Mouse (Mus musculus): ENCODE results near the gene Ubl7. TPM values are rescaled to one million over a fixed set of nuclear protein-coding genes. Genes with fewer than 3 reads are reported as not detected.
"Not testable (repeated sequence)": the region's sequence is repeated elsewhere in the genome, so short reads cannot be mapped to it uniquely, and the experiment has no call there.

Ubl7 gene
- polyA plus RNA-seq, 1 experiment, result 62.0 TPM

DNA sequence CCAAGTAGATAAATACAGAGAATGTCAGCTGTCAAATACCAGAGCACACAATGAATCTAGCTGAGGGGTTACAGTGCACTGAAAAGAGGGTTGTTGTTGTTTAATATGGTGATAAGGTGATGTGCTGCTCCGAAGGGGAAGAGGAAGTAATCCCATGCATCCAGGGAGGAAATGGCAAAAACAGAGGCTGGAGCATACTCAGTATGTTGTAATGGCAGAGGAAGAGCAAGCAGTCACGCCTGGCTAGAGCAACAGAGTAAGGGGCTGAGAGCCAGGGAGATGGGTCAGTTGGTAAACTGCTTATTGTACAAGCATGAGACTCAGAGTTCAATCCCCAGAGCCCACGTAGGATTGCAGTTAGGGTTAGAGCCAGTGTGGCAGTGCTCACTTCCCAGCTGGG, 31.6 kb upstream of the Ubl7 start:
- Histone ChIP-seq H3K79me2 (ENCODE audit: control insufficient read depth, insufficient read depth) (no peaks in the 10 kb centered on the region), H3ac (ENCODE audit: control insufficient read depth, insufficient read length) (no peak overlapping the region), H3K27me3 (ENCODE audit: control insufficient read depth, insufficient read depth, insufficient read length) (peaks cover 13% of the 10 kb centered on the region), H3K4me3 (no peak overlapping the region), H3K36me3 (ENCODE audit: control insufficient read depth, insufficient read depth) (no peaks in the 10 kb centered on the region), H3K4me2 (ENCODE audit: low read depth) (no peak overlapping the region)
- TF ChIP-seq TCF3 (IDR thresholded peaks at IDR 0.05; ENCODE audit: insufficient read length, low read depth) (no peak), MYOG (IDR thresholded peaks at IDR 0.05; ENCODE audit: control insufficient read depth in 1 of 3, insufficient read depth in 1 of 3, insufficient read length in 2 of 3, low read depth in 2 of 3) (no peak), POLR2A (IDR thresholded peaks at IDR 0.05; ENCODE audit: insufficient read length, low read depth) (no peak), MYOD1 (IDR thresholded peaks at IDR 0.05; ENCODE audit: control insufficient read depth in 1 of 3, insufficient read length in 2 of 3, low read depth in 2 of 3) (no peak), REST (IDR thresholded peaks at IDR 0.05; ENCODE audit: insufficient read depth, insufficient read length) (no peak), USF1 (IDR thresholded peaks at IDR 0.05; ENCODE audit: low read depth) (no peak), E2F4 (IDR thresholded peaks at IDR 0.05; ENCODE audit: insufficient read depth) (no peak), POLR2AphosphoS2 (IDR thresholded peaks at IDR 0.05; ENCODE audit: insufficient read length, low read depth) (no peak)

- Histone ChIP-seq H3K36me3 (ENCODE audit: control insufficient read depth, insufficient read depth) (no peaks in the 10 kb centered on the region), H3K4me3 (no peak overlapping the region), H3K4me2 (ENCODE audit: low read depth) (no peak overlapping the region), H3ac (ENCODE audit: control insufficient read depth, insufficient read length) (no peak overlapping the region), H3K79me2 (ENCODE audit: control insufficient read depth, insufficient read depth) (no peaks in the 10 kb centered on the region), H3K27me3 (ENCODE audit: control insufficient read depth, insufficient read depth, insufficient read length) (peaks cover 13% of the 10 kb centered on the region)
- no peak for TF ChIP-seq MYOD1 (IDR thresholded peaks at IDR 0.05; ENCODE audit: control insufficient read depth in 1 of 3, insufficient read length in 2 of 3, low read depth in 2 of 3)
- TF ChIP-seq USF1 (IDR thresholded peaks at IDR 0.05; ENCODE audit: low read depth), result no peak
Observed at GRCm38 (mm10) chr9:57880278-57880677, 30.5 kb upstream of the Ubl7 start.

DNA sequence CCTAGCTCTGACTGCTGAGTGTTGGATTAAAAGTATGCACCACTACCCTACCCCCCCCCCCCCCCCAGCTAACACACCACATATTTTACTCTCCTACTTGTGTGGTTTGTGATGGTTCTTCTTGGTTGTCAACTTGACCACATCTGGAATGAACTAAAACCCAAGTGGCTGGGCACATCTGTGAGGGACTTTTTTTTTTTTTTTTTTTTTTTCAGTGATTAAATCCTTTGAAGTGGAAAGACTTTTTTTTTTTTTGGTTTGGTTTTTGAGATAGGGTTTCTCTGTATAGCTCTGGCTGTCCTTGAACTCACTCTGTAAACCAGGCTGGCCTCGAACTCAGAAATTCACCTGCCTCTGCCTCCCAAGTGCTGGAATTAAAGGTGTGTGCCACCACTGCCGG, 29.0 kb upstream of the Ubl7 start:
- H3K27me3 ChIP-seq (ENCODE audit: control insufficient read depth, insufficient read depth, insufficient read length), result peaks cover 13% of the 10 kb centered on the region
- not testable (repeated sequence) for H3K4me3 ChIP-seq; H3K36me3 ChIP-seq (ENCODE audit: control insufficient read depth, insufficient read depth); H3K4me2 ChIP-seq (ENCODE audit: low read depth); H3ac ChIP-seq (ENCODE audit: control insufficient read depth, insufficient read length); H3K79me2 ChIP-seq (ENCODE audit: control insufficient read depth, insufficient read depth)

GRCm38 (mm10) chr9:57883413-57883812, 27.4 kb upstream of the Ubl7 start:
- H3K36me3 ChIP-seq (ENCODE audit: control insufficient read depth, insufficient read depth), result no peaks in the 10 kb centered on the region
- no peak overlapping the region for H3ac ChIP-seq (ENCODE audit: control insufficient read depth, insufficient read length)
- TF ChIP-seq MYOD1 (IDR thresholded peaks at IDR 0.05; ENCODE audit: control insufficient read depth in 1 of 3, insufficient read length in 2 of 3, low read depth in 2 of 3), result no peak
- TF ChIP-seq MYOG (IDR thresholded peaks at IDR 0.05; ENCODE audit: control insufficient read depth in 1 of 3, insufficient read depth in 1 of 3, insufficient read length in 2 of 3, low read depth in 2 of 3), result no peak
- no peak for TF ChIP-seq CEBPB (IDR thresholded peaks at IDR 0.05; ENCODE audit: insufficient read depth, poor library complexity, severe bottlenecking)
- TF ChIP-seq SRF (IDR thresholded peaks at IDR 0.05; ENCODE audit: control insufficient read depth, insufficient read length, low read depth), result no peak
- TF ChIP-seq TCF3 (IDR thresholded peaks at IDR 0.05; ENCODE audit: insufficient read length, low read depth), result no peak
- no peak for TF ChIP-seq TCF12 (IDR thresholded peaks at IDR 0.05; ENCODE audit: insufficient read depth, poor library complexity, severe bottlenecking)
- H3K79me2 ChIP-seq (ENCODE audit: control insufficient read depth, insufficient read depth), result no peaks in the 10 kb centered on the region
- peaks cover 9% of the 10 kb centered on the region for H3K27me3 ChIP-seq (ENCODE audit: control insufficient read depth, insufficient read depth, insufficient read length)
- no peak overlapping the region for H3K4me2 ChIP-seq (ENCODE audit: low read depth)
- H3K4me3 ChIP-seq, result no peak overlapping the region

GRCm38 (mm10) chr9:57888119-57888518, 22.7 kb upstream of the Ubl7 start:
- no peaks in the 10 kb centered on the region for H3K27me3 ChIP-seq (ENCODE audit: control insufficient read depth, insufficient read depth, insufficient read length)
- no peak overlapping the region for H3K4me2 ChIP-seq (ENCODE audit: low read depth)
- H3ac ChIP-seq (ENCODE audit: control insufficient read depth, insufficient read length), result no peak overlapping the region
- no peak overlapping the region for H3K4me3 ChIP-seq
- TF ChIP-seq POLR2A (IDR thresholded peaks at IDR 0.05; ENCODE audit: insufficient read length, low read depth), result no peak
- no peak for TF ChIP-seq MYOG (IDR thresholded peaks at IDR 0.05; ENCODE audit: control insufficient read depth in 1 of 3, insufficient read depth in 1 of 3, insufficient read length in 2 of 3, low read depth in 2 of 3)
- no peak for TF ChIP-seq E2F4 (IDR thresholded peaks at IDR 0.05; ENCODE audit: insufficient read depth)
- TF ChIP-seq POLR2AphosphoS2 (IDR thresholded peaks at IDR 0.05; ENCODE audit: insufficient read length, low read depth), result no peak
- TF ChIP-seq SRF (IDR thresholded peaks at IDR 0.05; ENCODE audit: control insufficient read depth, insufficient read length, low read depth), result no peak
- no peak for TF ChIP-seq REST (IDR thresholded peaks at IDR 0.05; ENCODE audit: insufficient read depth, insufficient read length)
- no peak for TF ChIP-seq TCF3 (IDR thresholded peaks at IDR 0.05; ENCODE audit: insufficient read length, low read depth)
- TF ChIP-seq TCF12 (IDR thresholded peaks at IDR 0.05; ENCODE audit: insufficient read depth, poor library complexity, severe bottlenecking), result no peak
- TF ChIP-seq USF1 (IDR thresholded peaks at IDR 0.05; ENCODE audit: low read depth), result no peak
- no peak for TF ChIP-seq CEBPB (IDR thresholded peaks at IDR 0.05; ENCODE audit: insufficient read depth, poor library complexity, severe bottlenecking)
- TF ChIP-seq MYOD1 (IDR thresholded peaks at IDR 0.05; ENCODE audit: control insufficient read depth in 1 of 3, insufficient read length in 2 of 3, low read depth in 2 of 3), result no peak
- no peak for TF ChIP-seq MAX (IDR thresholded peaks at IDR 0.05; ENCODE audit: low read depth)
- no peaks in the 10 kb centered on the region for H3K79me2 ChIP-seq (ENCODE audit: control insufficient read depth, insufficient read depth)
- no peaks in the 10 kb centered on the region for H3K36me3 ChIP-seq (ENCODE audit: control insufficient read depth, insufficient read depth)

- no peaks in the 10 kb centered on the region for H3K27me3 ChIP-seq (ENCODE audit: control insufficient read depth, insufficient read depth, insufficient read length)
- peak overlapping the region; percentile 40 for H3K4me2 ChIP-seq (ENCODE audit: low read depth)
- no peak overlapping the region for H3ac ChIP-seq (ENCODE audit: control insufficient read depth, insufficient read length)
- H3K4me3 ChIP-seq, result no peak overlapping the region
- TF ChIP-seq REST (IDR thresholded peaks at IDR 0.05; ENCODE audit: insufficient read depth, insufficient read length) (no peak), MYOD1 (IDR thresholded peaks at IDR 0.05; ENCODE audit: control insufficient read depth in 1 of 3, insufficient read length in 2 of 3, low read depth in 2 of 3) (peak in 1 of 3 experiments; percentile 12), POLR2A (IDR thresholded peaks at IDR 0.05; ENCODE audit: insufficient read length, low read depth) (no peak), TCF3 (IDR thresholded peaks at IDR 0.05; ENCODE audit: insufficient read length, low read depth) (no peak), POLR2AphosphoS2 (IDR thresholded peaks at IDR 0.05; ENCODE audit: insufficient read length, low read depth) (no peak), USF1 (IDR thresholded peaks at IDR 0.05; ENCODE audit: low read depth) (peak; percentile 59)
- H3K36me3 ChIP-seq (ENCODE audit: control insufficient read depth, insufficient read depth), result no peaks in the 10 kb centered on the region
- no peaks in the 10 kb centered on the region for H3K79me2 ChIP-seq (ENCODE audit: control insufficient read depth, insufficient read depth)
Observed at GRCm38 (mm10) chr9:57900478-57900877, 10.3 kb upstream of the Ubl7 start.
